Mouse (Mus musculus) cerebellum, adult 2 months (tissue): ENCODE results near the gene Cacng5.

Source experiments
- CTCF ChIP-seq: fragments of 200-500 bp; IDR thresholded peaks from 2 replicates; pipeline ENCODE4 v1.5.1; 2011; ENCODE audit warnings: low read depth, mild to moderate bottlenecking, control low read depth, low read length, moderate library complexity, borderline replicate concordance; ENCODE audit not compliant: insufficient read depth
- POLR2A ChIP-seq: fragments of 200-500 bp; IDR thresholded peaks from 2 replicates; pipeline ENCODE4 v1.6.1; 2011; ENCODE audit warnings: low read length, control low read depth, borderline replicate concordance; ENCODE audit not compliant: insufficient read depth

GRCm38 (mm10) chr11:107950658-107951057, 35.8 kb upstream of the Cacng5 start:
- no peak for TF ChIP-seq CTCF
- no peak for TF ChIP-seq POLR2A
